Mouse (Mus musculus): ENCODE measurements around the gene Taf6.

The Taf6 gene

GRCm38 (mm10) chr5:138171695-138172491, 15.4 kb downstream of the Taf6 start, which contains the start of the genes Ap4m1 and Mcm7:
Gene Ap4m1 (plus strand): TSS chr5:138172002.
Gene Mcm7 (minus strand): TSS chr5:138172422.
- DNase-seq (ENCODE audit: low spot score), result peak; percentile 95

- DNase-seq (ENCODE audit: low spot score), result peak; percentile 92
Measured at GRCm38 (mm10) chr5:138170936-138171561, 16.2 kb downstream of the Taf6 start.

- DNase-seq (ENCODE audit: low spot score), result no peak
Measured at GRCm38 (mm10) chr5:138165594-138165993, 21.7 kb downstream of the Taf6 start.

- DNase-seq (ENCODE audit: low spot score), result no peak
Measured at GRCm38 (mm10) chr5:138163610-138164009, 23.6 kb downstream of the Taf6 start.

- no peak for DNase-seq (ENCODE audit: low spot score)
Measured at GRCm38 (mm10) chr5:138163046-138163445, 24.2 kb downstream of the Taf6 start.

- peak; percentile 84 for DNase-seq (ENCODE audit: low spot score)
Measured at GRCm38 (mm10) chr5:138160842-138161665, 26.2 kb downstream of the Taf6 start, which contains the start of gene Cops6. Gene Cops6 (plus strand): TSS chr5:138161071.

GRCm38 (mm10) chr5:138160224-138160762, 27.0 kb downstream of the Taf6 start:
- no peak for DNase-seq (ENCODE audit: low spot score)

- peak; percentile 89 for DNase-seq (ENCODE audit: low spot score)
Measured at GRCm38 (mm10) chr5:138155443-138155976, 31.7 kb downstream of the Taf6 start, which contains the start of gene Zfp113. Gene Zfp113 (minus strand): TSS chr5:138155744.

- DNase-seq (ENCODE audit: low spot score), result no peak
Measured at GRCm38 (mm10) chr5:138154390-138154789, 32.9 kb downstream of the Taf6 start.

- no peak for DNase-seq (ENCODE audit: low spot score)
Measured at GRCm38 (mm10) chr5:138138585-138138984, 48.7 kb downstream of the Taf6 start.

- DNase-seq (ENCODE audit: low spot score), result no peak
Measured at GRCm38 (mm10) chr5:138137935-138138549, 49.2 kb downstream of the Taf6 start.

- no peak for DNase-seq (ENCODE audit: low spot score)
Measured at GRCm38 (mm10) chr5:138137257-138137656, 50.0 kb downstream of the Taf6 start.

- no peak for DNase-seq (ENCODE audit: low spot score)
Measured at GRCm38 (mm10) chr5:138132425-138133064, 54.7 kb downstream of the Taf6 start.

Measured in left cerebral cortex, adult 11 months (tissue).